Mouse (Mus musculus): Measurements from ENCODE around the gene Kctd15. TPM values are rescaled to one million over a fixed set of nuclear protein-coding genes. Genes with fewer than 3 reads are reported as not detected.

Kctd15 gene
- polyA plus RNA-seq (2012; rRNA removed), result 79.9 and 83.8 TPM in 2 replicates

GRCm38 (mm10) chr7:34656632-34657031, at the start of gene Kctd15:
TSS of gene Kctd15 (minus strand) at chr7:34656732.

Other genes starting within 250 kb of the Kctd15 start
- 8.4 and 10.2 TPM in 2 replicates for gene Chst8, start 156.0 kb upstream of the Kctd15 start, polyA plus RNA-seq (2012; rRNA removed)